Mouse (Mus musculus): ENCODE data around the gene Esr1. TPM values are rescaled to one million over a fixed set of nuclear protein-coding genes. Genes with fewer than 3 reads are reported as not detected.
"Not testable (repeated sequence)": the region's sequence is repeated elsewhere in the genome, so short reads cannot be mapped to it uniquely, and the experiment has no call there.

The Esr1 gene
- polyA plus RNA-seq, 1 experiment from 2014 or later = 0.25 TPM

DNA sequence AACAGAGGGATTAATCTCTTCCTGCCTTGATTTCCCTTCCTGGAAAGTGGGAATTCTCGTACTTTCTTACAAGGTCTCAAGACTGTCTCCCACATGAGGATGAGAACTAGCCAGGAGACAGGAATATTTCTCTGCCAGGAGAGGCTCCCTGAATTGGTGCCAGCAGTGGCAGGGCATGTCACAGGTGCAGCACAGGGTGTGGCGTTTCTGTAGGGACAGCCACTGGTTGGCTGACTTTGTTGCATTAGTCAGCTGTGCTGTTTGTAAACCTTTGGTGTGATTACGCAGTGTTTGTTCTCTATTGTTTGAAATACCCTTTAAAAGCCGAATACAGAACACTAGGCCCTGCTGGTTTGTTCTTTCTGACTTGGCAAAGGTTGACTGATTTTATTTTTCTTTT, 11.8 kb upstream of the Esr1 start:
- Histone ChIP-seq H3K4me2 (replicated peaks) (no peak overlapping the region), H3K27me3 (no peaks in the 10 kb centered on the region), H3K36me3 (no peaks in the 10 kb centered on the region), H3K9ac (replicated peaks) (no peak overlapping the region), H3K9me3 (no peaks in the 10 kb centered on the region), H3K4me1 (no peaks in the 10 kb centered on the region), H3K4me3 (no peak overlapping the region), H3K27ac (replicated peaks) (no peak overlapping the region)
- WGBS = 82% methylated on average over 4 of the region's 4 CpGs
- ATAC-seq (replicated peaks) = no peak

GRCm38 (mm10) chr10:4600796-4601474, 10.5 kb upstream of the Esr1 start:
- no peaks in the 10 kb centered on the region for H3K4me1 ChIP-seq
- no peaks in the 10 kb centered on the region for H3K27me3 ChIP-seq
- no peaks in the 10 kb centered on the region for H3K9me3 ChIP-seq
- H3K9ac ChIP-seq (replicated peaks) = no peak overlapping the region
- no peak for ATAC-seq (replicated peaks)
- 46% methylated on average over 2 of the region's 2 CpGs for WGBS
- H3K36me3 ChIP-seq = no peaks in the 10 kb centered on the region
- no peak overlapping the region for H3K4me3 ChIP-seq
- no peak overlapping the region for H3K27ac ChIP-seq (replicated peaks)
- no peak overlapping the region for H3K4me2 ChIP-seq (replicated peaks)

DNA sequence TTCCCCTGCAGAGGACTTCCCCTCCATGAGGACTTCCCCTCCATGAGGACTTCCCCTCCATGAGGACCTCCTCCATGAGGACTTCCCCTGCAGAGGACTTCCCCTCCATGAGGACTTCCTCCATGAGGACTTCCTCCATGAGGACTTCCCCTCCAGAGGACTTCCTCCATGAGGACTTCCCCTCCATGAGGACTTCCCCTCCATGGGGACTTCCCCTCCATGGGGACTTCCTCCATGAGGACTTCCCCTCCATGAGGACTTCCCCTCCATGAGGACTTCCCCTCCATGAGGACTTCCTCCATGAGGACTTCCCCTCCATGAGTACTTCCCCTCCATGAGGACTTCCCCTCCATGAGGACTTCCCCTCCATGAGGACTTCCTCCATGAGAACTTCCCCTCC, 9.8 kb upstream of the Esr1 start:
- not testable (repeated sequence) for H3K27ac ChIP-seq (replicated peaks); H3K4me1 ChIP-seq; H3K9me3 ChIP-seq; H3K4me3 ChIP-seq; H3K9ac ChIP-seq (replicated peaks); ATAC-seq (replicated peaks); H3K27me3 ChIP-seq; H3K36me3 ChIP-seq; H3K4me2 ChIP-seq (replicated peaks)

GRCm38 (mm10) chr10:4602466-4602865, 8.9 kb upstream of the Esr1 start:
- no peaks in the 10 kb centered on the region for H3K4me1 ChIP-seq
- H3K36me3 ChIP-seq = no peaks in the 10 kb centered on the region
- H3K9ac ChIP-seq (replicated peaks) = no peak overlapping the region
- H3K27ac ChIP-seq (replicated peaks) = no peak overlapping the region
- H3K4me2 ChIP-seq (replicated peaks) = no peak overlapping the region
- H3K4me3 ChIP-seq = no peak overlapping the region
- no peak for ATAC-seq (replicated peaks)
- H3K9me3 ChIP-seq = no peaks in the 10 kb centered on the region
- 77% methylated on average over 4 of the region's 4 CpGs for WGBS
- no peaks in the 10 kb centered on the region for H3K27me3 ChIP-seq

DNA sequence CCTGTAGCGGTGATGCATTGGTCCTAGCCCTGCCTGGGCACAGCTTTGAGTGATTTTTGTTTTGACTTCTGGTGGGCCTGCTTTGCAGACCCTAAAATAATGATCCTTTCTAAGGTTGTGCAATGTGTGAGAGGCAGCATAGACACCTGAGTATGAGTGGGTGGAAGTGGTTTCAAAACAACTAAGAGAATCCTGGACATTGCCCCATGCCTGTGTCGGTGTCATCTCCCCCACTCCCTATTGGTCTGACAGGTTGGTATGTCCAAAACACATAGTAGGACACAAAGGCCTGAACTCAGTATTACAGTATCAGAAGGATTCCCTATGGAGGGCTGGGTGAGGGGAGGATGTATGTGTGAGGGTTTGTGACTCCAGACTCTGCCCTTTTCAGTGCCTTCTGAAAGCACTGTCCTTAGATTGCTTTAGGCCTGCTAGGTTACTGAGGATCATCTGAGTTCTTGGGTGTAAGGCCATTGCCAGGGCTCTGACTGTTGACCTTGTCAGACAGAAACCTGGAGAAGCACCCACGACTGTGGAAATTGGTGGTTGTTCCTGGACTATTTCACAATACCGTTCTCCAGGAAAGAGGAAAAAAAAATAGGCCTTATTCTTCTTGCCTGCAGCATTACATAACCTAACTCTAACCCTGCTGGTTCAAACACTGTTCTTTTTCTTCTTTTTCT, 6.7 kb upstream of the Esr1 start:
- Histone ChIP-seq H3K4me3 (no peak overlapping the region), H3K27ac (replicated peaks) (no peak overlapping the region)
- 88% methylated on average over 4 of the region's 4 CpGs for WGBS

DNA sequence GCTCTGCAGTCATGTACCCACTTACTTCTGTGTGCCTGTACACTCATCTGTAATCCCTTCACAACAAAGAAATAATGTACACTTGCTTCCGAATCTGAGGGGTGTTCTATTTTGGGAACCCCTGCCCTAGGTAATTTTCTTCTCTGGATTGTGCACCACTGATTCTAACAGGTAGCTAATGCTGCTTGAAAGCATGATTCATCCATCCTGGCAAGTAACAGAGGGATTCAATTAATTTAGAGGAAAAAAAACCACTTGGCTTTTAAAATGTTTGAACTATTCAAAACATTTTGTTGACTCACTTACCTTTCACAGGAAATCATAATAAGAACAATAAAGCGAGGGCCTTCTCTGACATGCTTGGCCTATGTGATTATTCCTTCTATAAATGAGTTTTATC, 1.2 kb upstream of the Esr1 start:
- WGBS = 75% methylated on average over 2 of the region's 2 CpGs
- no peak for ATAC-seq (replicated peaks)
- H3K27ac ChIP-seq (replicated peaks) = no peak overlapping the region
- no peak overlapping the region for H3K4me2 ChIP-seq (replicated peaks)
- H3K4me1 ChIP-seq = no peaks in the 10 kb centered on the region
- H3K36me3 ChIP-seq = no peaks in the 10 kb centered on the region
- H3K4me3 ChIP-seq = no peak overlapping the region
- H3K9ac ChIP-seq (replicated peaks) = no peak overlapping the region
- H3K9me3 ChIP-seq = no peaks in the 10 kb centered on the region
- H3K27me3 ChIP-seq = no peaks in the 10 kb centered on the region

More for the DNA sequence above, 6.7 kb upstream of the Esr1 start:
- no peaks in the 10 kb centered on the region for H3K36me3 ChIP-seq
- no peak overlapping the region for H3K9ac ChIP-seq (replicated peaks)
- H3K4me2 ChIP-seq (replicated peaks) = no peak overlapping the region
- no peaks in the 10 kb centered on the region for H3K4me1 ChIP-seq
- no peak for ATAC-seq (replicated peaks)
- no peaks in the 10 kb centered on the region for H3K27me3 ChIP-seq
- no peaks in the 10 kb centered on the region for H3K9me3 ChIP-seq

- no peaks in the 10 kb centered on the region for H3K27me3 ChIP-seq
- H3K4me1 ChIP-seq = no peaks in the 10 kb centered on the region
- no peak overlapping the region for H3K27ac ChIP-seq (replicated peaks)
- no peak overlapping the region for H3K9ac ChIP-seq (replicated peaks)
- no peak for ATAC-seq (replicated peaks)
- no peaks in the 10 kb centered on the region for H3K9me3 ChIP-seq
- H3K4me2 ChIP-seq (replicated peaks) = no peak overlapping the region
- WGBS = 85% methylated on average over 22 of the region's 22 CpGs
- no peaks in the 10 kb centered on the region for H3K36me3 ChIP-seq
- H3K4me3 ChIP-seq = no peak overlapping the region
Measured at GRCm38 (mm10) chr10:4612313-4613036, 1.1 kb downstream of the Esr1 start.

DNA sequence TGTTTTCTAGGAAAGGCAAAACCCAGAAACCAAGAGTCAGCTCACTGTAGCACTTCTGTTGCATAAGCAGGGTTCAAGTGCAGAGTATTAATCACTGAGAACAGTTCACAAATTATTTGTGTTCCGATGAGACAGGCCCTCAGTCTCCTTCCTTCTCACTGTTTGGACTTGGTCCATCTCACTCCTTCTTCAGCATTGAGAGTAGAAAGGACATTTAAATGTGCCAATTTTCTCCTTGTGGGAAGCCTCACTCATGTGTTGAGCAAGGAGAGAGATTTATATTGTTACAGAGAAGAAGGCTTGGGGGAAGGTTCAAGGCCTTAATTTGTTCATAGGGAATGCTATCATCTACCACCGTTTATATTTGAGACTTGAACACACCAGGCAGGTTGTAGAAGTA, 6.6 kb downstream of the Esr1 start:
- WGBS = 88% methylated on average over 2 of the region's 2 CpGs
- Histone ChIP-seq H3K4me1 (no peaks in the 10 kb centered on the region), H3K9me3 (no peaks in the 10 kb centered on the region), H3K4me2 (replicated peaks) (no peak overlapping the region), H3K9ac (replicated peaks) (no peak overlapping the region), H3K27me3 (no peaks in the 10 kb centered on the region), H3K36me3 (no peaks in the 10 kb centered on the region), H3K4me3 (no peak overlapping the region), H3K27ac (replicated peaks) (no peak overlapping the region)
- no peak for ATAC-seq (replicated peaks)

GRCm38 (mm10) chr10:4618686-4619085, 7.3 kb downstream of the Esr1 start:
- H3K9ac ChIP-seq (replicated peaks) = no peak overlapping the region
- no peak overlapping the region for H3K4me3 ChIP-seq
- no peak overlapping the region for H3K27ac ChIP-seq (replicated peaks)
- no peak for ATAC-seq (replicated peaks)
- no peak overlapping the region for H3K4me2 ChIP-seq (replicated peaks)
- no peaks in the 10 kb centered on the region for H3K9me3 ChIP-seq
- no peaks in the 10 kb centered on the region for H3K27me3 ChIP-seq
- H3K4me1 ChIP-seq = no peaks in the 10 kb centered on the region
- no peaks in the 10 kb centered on the region for H3K36me3 ChIP-seq
- WGBS = 83% methylated on average over 5 of the region's 5 CpGs

GRCm38 (mm10) chr10:4619426-4619825, 8.0 kb downstream of the Esr1 start:
- H3K4me3 ChIP-seq; H3K4me2 ChIP-seq (replicated peaks): not testable (repeated sequence)
- WGBS = 93% methylated on average over 1 of the region's 1 CpGs

DNA sequence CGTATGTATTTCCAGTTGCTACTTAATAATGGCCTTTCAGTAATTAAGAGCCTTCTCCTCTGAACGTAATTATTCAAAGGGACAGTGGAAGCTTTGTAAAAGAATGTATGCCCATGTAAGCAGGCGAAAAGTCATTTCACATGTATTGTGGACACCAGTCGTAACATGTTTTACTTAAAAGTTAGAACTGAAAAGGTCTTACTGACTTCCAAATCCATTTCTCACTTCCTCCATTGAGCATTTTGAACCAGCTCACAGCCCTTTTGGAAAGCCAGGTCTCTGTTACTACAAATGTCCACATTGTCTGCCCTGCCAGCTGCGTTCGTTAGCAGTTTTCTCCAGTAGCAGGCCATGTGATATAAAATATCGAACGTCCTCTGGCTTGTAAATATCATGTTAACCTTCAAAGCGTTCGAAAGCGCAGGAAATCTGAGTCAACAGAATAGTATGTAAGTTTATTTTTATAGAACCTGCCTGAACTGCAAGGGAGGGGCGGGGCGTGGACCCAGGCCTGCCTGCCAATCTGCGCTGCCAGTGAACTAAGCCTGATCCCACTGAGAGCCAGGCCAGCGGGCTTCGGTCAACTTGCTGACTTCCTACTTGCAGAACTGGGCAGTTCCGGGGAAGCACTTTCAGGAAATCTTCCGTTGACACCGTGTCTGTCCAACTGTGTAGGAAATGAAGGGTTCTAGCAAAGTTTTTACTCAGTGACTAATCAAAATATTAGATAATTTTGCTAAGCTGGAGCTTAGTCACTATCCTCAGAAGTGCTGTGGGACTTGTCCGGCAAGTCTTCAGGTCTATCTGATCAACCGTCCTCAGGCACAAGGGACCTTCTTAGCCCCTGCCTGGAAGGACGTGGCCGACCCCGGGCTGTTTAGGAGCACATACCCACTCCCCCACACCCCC, 9.5 kb downstream of the Esr1 start:
- Histone ChIP-seq H3K27ac (replicated peaks) (no peak overlapping the region), H3K4me3 (no peak overlapping the region), H3K9ac (replicated peaks) (no peak overlapping the region), H3K27me3 (no peaks in the 10 kb centered on the region), H3K36me3 (no peaks in the 10 kb centered on the region), H3K9me3 (no peaks in the 10 kb centered on the region), H3K4me2 (replicated peaks) (no peak overlapping the region), H3K4me1 (no peaks in the 10 kb centered on the region)
- 77% methylated on average over 24 of the region's 24 CpGs for WGBS
- ATAC-seq (replicated peaks) = no peak

More at GRCm38 (mm10) chr10:4619426-4619825, 8.0 kb downstream of the Esr1 start:
- H3K27me3 ChIP-seq; H3K36me3 ChIP-seq; H3K27ac ChIP-seq (replicated peaks); ATAC-seq (replicated peaks); H3K4me1 ChIP-seq; H3K9me3 ChIP-seq; H3K9ac ChIP-seq (replicated peaks): not testable (repeated sequence)

DNA sequence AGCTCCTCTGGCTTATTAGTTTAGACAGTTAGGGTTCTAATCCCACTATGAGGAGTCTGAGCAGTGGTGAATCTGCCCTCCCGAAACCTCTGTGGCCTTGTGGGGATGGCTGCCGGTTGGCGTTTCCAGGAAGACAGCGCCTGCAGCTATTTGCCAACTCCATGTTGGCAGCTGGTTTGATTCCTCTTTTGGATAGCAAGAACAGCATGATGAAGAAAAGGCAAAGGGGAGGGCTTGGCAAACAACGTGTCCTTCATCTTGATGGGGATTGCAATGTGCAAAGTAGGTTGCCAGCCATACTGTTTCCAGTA, 10.1 kb downstream of the Esr1 start:
- no peak overlapping the region for H3K4me3 ChIP-seq
- no peaks in the 10 kb centered on the region for H3K36me3 ChIP-seq
- no peaks in the 10 kb centered on the region for H3K9me3 ChIP-seq
- H3K4me1 ChIP-seq = no peaks in the 10 kb centered on the region
- 89% methylated on average over 5 of the region's 5 CpGs for WGBS
- no peak overlapping the region for H3K4me2 ChIP-seq (replicated peaks)
- no peak overlapping the region for H3K27ac ChIP-seq (replicated peaks)
- ATAC-seq (replicated peaks) = no peak
- H3K9ac ChIP-seq (replicated peaks) = no peak overlapping the region
- no peaks in the 10 kb centered on the region for H3K27me3 ChIP-seq
